Mouse (Mus musculus) kidney, embryonic 14.5 days (tissue): ENCODE measurements around the gene Bean1. TPM values are rescaled to one million over a fixed set of nuclear protein-coding genes. Genes with fewer than 3 reads are reported as not detected.

ENCODE experiments used
- ATAC-seq: fragments of 200-750 bp; cut with Nextera tagmentation; 2 replicates; pipeline ENCODE4 v1.8.0; 2017; ENCODE audit warnings: moderate number of reproducible peaks, mild to moderate bottlenecking, moderate TSS enrichment, moderate library complexity; ENCODE audit not compliant: low FRiP score, low TSS enrichment
- H3K27ac ChIP-seq: fragments of 300-500 bp; sonication (generic); 2 replicates; pipeline ENCODE4 v1.5.1; 2014; ENCODE audit warnings: low read depth, mild to moderate bottlenecking, low read length, moderate library complexity, mixed read lengths
- H3K27me3 ChIP-seq: fragments of 300-500 bp; sonication (generic); 2 replicates; pipeline ENCODE4 v1.6.1; 2014; ENCODE audit warnings: mild to moderate bottlenecking, low read length; ENCODE audit not compliant: control insufficient read depth, insufficient read depth
- H3K36me3 ChIP-seq: fragments of 300-500 bp; sonication (generic); 2 replicates; pipeline ENCODE4 v1.6.1; 2014; ENCODE audit warnings: low read length, mixed read lengths; ENCODE audit not compliant: control insufficient read depth, insufficient read depth
- H3K4me1 ChIP-seq: fragments of 300-500 bp; sonication (generic); 2 replicates; pipeline ENCODE4 v1.6.1; 2014; ENCODE audit warnings: low read length, mixed read lengths; ENCODE audit not compliant: control insufficient read depth, insufficient read depth
- H3K4me2 ChIP-seq: fragments of 300-500 bp; sonication (generic); replicated peaks from 2 replicates; pipeline ENCODE4 v1.6.1; 2014; ENCODE audit warnings: low read depth, mild to moderate bottlenecking, low read length
- H3K4me3 ChIP-seq: fragments of 300-500 bp; sonication (generic); 2 replicates; pipeline ENCODE4 v1.5.1; 2014; ENCODE audit warnings: mild to moderate bottlenecking, low read length
- H3K9ac ChIP-seq: fragments of 300-500 bp; sonication (generic); 2 replicates; pipeline ENCODE4 v1.6.1; 2014; ENCODE audit warnings: low read depth, mild to moderate bottlenecking, low read length, moderate library complexity
- H3K9me3 ChIP-seq: fragments of 300-500 bp; sonication (generic); 2 replicates; pipeline ENCODE4 v1.6.1; 2016; ENCODE audit warnings: low read length; ENCODE audit not compliant: control insufficient read depth
- WGBS: fragments of 180-500 bp; shearing (Covaris S2); extraction: QIAGEN DNeasy Blood & Tissue Kit; methylation state at CpG from one replicate; pipeline ENCODE4 v1.1.7; 2014; 5-methylcytosine and 5-hydroxymethylcytosine counted together
- polyA plus RNA-seq: library from polyadenylated mRNA; unstranded; fragments of >200 nt; fragmentation: Nextera tagmentation; extraction: Ambion mirVana; gene quantifications from 2 replicates; pipeline ENCODE4 v1.2.1, GENCODE M21; 2014

Gene Bean1
- polyA plus RNA-seq, 1 experiment from 2014 or later, result 3.3 TPM

GRCm38 (mm10) chr8:104160731-104161130 lies 9.5 kb upstream of the Bean1 start:
- H3K36me3 ChIP-seq, result no peaks in the 10 kb centered on the region
- H3K9me3 ChIP-seq, result no peaks in the 10 kb centered on the region
- ATAC-seq, result no peak
- no peaks in the 10 kb centered on the region for H3K4me1 ChIP-seq
- H3K4me2 ChIP-seq, result no peak overlapping the region
- H3K27ac ChIP-seq, result no peak overlapping the region
- no peak overlapping the region for H3K4me3 ChIP-seq
- no peaks in the 10 kb centered on the region for H3K27me3 ChIP-seq
- H3K9ac ChIP-seq, result no peak overlapping the region
- 69% methylated on average over 5 of the region's 5 CpGs for WGBS

GRCm38 (mm10) chr8:104169461-104169860 lies 781 bp upstream of the Bean1 start:
- H3K27ac ChIP-seq, result no peak overlapping the region
- ATAC-seq, result no peak
- no peak overlapping the region for H3K4me3 ChIP-seq
- no peak overlapping the region for H3K9ac ChIP-seq
- no peaks in the 10 kb centered on the region for H3K36me3 ChIP-seq
- peaks cover 39% of the 10 kb centered on the region for H3K27me3 ChIP-seq
- WGBS, result 85% methylated on average over 3 of the region's 3 CpGs
- H3K4me2 ChIP-seq, result no peak overlapping the region
- no peaks in the 10 kb centered on the region for H3K9me3 ChIP-seq
- H3K4me1 ChIP-seq, result no peaks in the 10 kb centered on the region

- no peaks in the 10 kb centered on the region for H3K9me3 ChIP-seq
- 4% methylated on average over 29 of the region's 32 CpGs for WGBS
- H3K27ac ChIP-seq, result no peak overlapping the region
- peak overlapping the region; percentile 98 for H3K4me2 ChIP-seq
- ATAC-seq, result peak; percentile 11; the same call in 1 of the 2 replicates
- H3K4me3 ChIP-seq, result peak overlapping the region; percentile 69
- H3K4me1 ChIP-seq, result no peaks in the 10 kb centered on the region
- H3K36me3 ChIP-seq, result no peaks in the 10 kb centered on the region
- H3K9ac ChIP-seq, result peak overlapping the region; percentile 71
- peaks cover 39% of the 10 kb centered on the region for H3K27me3 ChIP-seq
These were observed 893 bp downstream of the Bean1 start for GRCm38 (mm10) chr8:104171050-104171620.

GRCm38 (mm10) chr8:104172420-104172819 lies 2.2 kb downstream of the Bean1 start:
- H3K9ac ChIP-seq, result no peak overlapping the region
- H3K4me1 ChIP-seq, result no peaks in the 10 kb centered on the region
- H3K4me3 ChIP-seq, result no peak overlapping the region
- WGBS, result 88% methylated on average over 6 of the region's 6 CpGs
- no peak overlapping the region for H3K27ac ChIP-seq
- no peak for ATAC-seq
- no peaks in the 10 kb centered on the region for H3K36me3 ChIP-seq
- no peak overlapping the region for H3K4me2 ChIP-seq
- H3K27me3 ChIP-seq, result peaks cover 39% of the 10 kb centered on the region
- no peaks in the 10 kb centered on the region for H3K9me3 ChIP-seq

GRCm38 (mm10) chr8:104175848-104176527 lies 5.7 kb downstream of the Bean1 start:
- H3K4me1 ChIP-seq, result no peaks in the 10 kb centered on the region
- no peak overlapping the region for H3K27ac ChIP-seq
- no peaks in the 10 kb centered on the region for H3K36me3 ChIP-seq
- no peak overlapping the region for H3K4me3 ChIP-seq
- peaks cover 24% of the 10 kb centered on the region for H3K27me3 ChIP-seq
- ATAC-seq, result no peak
- H3K9ac ChIP-seq, result no peak overlapping the region
- no peak overlapping the region for H3K4me2 ChIP-seq
- 72% methylated on average over 8 of the region's 8 CpGs for WGBS
- no peaks in the 10 kb centered on the region for H3K9me3 ChIP-seq

- no peaks in the 10 kb centered on the region for H3K4me1 ChIP-seq
- WGBS, result 54% methylated on average over 4 of the region's 4 CpGs
- H3K9ac ChIP-seq, result no peak overlapping the region
These were observed 6.8 kb downstream of the Bean1 start for GRCm38 (mm10) chr8:104177054-104177453.

GRCm38 (mm10) chr8:104184905-104185304 lies 14.7 kb downstream of the Bean1 start:
- 13% methylated on average over 6 of the region's 6 CpGs for WGBS
- Histone ChIP-seq H3K4me1 (0 out of 2 replicates have a peak, but pooled peaks cover 4% of the 10 kb centered on the region), H3K4me3 (no peak overlapping the region), H3K36me3 (no peaks in the 10 kb centered on the region), H3K27me3 (peaks cover 3% of the 10 kb centered on the region; the same call in 1 of the 2 replicates), H3K4me2 (no peak overlapping the region), H3K9me3 (no peaks in the 10 kb centered on the region), H3K27ac (no peak overlapping the region), H3K9ac (no peak overlapping the region)
- ATAC-seq, result peak; percentile 58

More at GRCm38 (mm10) chr8:104177054-104177453, 6.8 kb downstream of the Bean1 start:
- no peak overlapping the region for H3K27ac ChIP-seq
- H3K27me3 ChIP-seq, result peaks cover 13% of the 10 kb centered on the region
- no peak overlapping the region for H3K4me2 ChIP-seq
- peak; percentile 41 for ATAC-seq
- no peaks in the 10 kb centered on the region for H3K9me3 ChIP-seq
- H3K4me3 ChIP-seq, result no peak overlapping the region
- no peaks in the 10 kb centered on the region for H3K36me3 ChIP-seq

- WGBS, result 90% methylated on average over 4 of the region's 4 CpGs
- peaks cover 11% of the 10 kb centered on the region for H3K4me1 ChIP-seq
- H3K27ac ChIP-seq, result no peak overlapping the region
- H3K4me2 ChIP-seq, result no peak overlapping the region
- no peak overlapping the region for H3K9ac ChIP-seq
- ATAC-seq, result no peak
- peaks cover 3% of the 10 kb centered on the region; the same call in 1 of the 2 replicates for H3K27me3 ChIP-seq
- no peaks in the 10 kb centered on the region for H3K36me3 ChIP-seq
- H3K4me3 ChIP-seq, result no peak overlapping the region
- no peaks in the 10 kb centered on the region for H3K9me3 ChIP-seq
These were observed 16.6 kb downstream of the Bean1 start for GRCm38 (mm10) chr8:104186827-104187226.

- Histone ChIP-seq H3K27ac (no peak overlapping the region), H3K9me3 (no peaks in the 10 kb centered on the region), H3K36me3 (no peaks in the 10 kb centered on the region), H3K4me1 (peaks cover 14% of the 10 kb centered on the region), H3K4me2 (no peak overlapping the region), H3K27me3 (peaks cover 3% of the 10 kb centered on the region; the same call in 1 of the 2 replicates), H3K9ac (no peak overlapping the region), H3K4me3 (no peak overlapping the region)
- WGBS, result 72% methylated on average over 6 of the region's 6 CpGs
- no peak for ATAC-seq
These were observed 17.4 kb downstream of the Bean1 start for GRCm38 (mm10) chr8:104187622-104188021.
